Mouse (Mus musculus) heart, adult 2 months (tissue): ENCODE results near the gene Pet2. TPM values are rescaled to one million over a fixed set of nuclear protein-coding genes. Genes with fewer than 3 reads are reported as not detected.

Source experiments
- DNase-seq, 2 experiments: peaks; one replicate each; pipeline ENCODE4 v3.0.0; 2021
- H3K27ac ChIP-seq: fragments of 200-600 bp; 2 replicates; pipeline ENCODE4 v1.8.1; 2022
- H3K27me3 ChIP-seq: fragments of 200-500 bp; 2 replicates; pipeline ENCODE4 v1.6.1; 2012; ENCODE audit warnings: mild to moderate bottlenecking, low read length, inconsistent platforms, mixed read lengths; ENCODE audit not compliant: control insufficient read depth, insufficient read depth
- H3K36me3 ChIP-seq: fragments of 200-500 bp; 2 replicates; pipeline ENCODE4 v1.6.1; 2012; ENCODE audit warnings: low read length, inconsistent platforms; ENCODE audit not compliant: control insufficient read depth, insufficient read depth
- H3K4me1 ChIP-seq: fragments of 200-500 bp; 2 replicates; pipeline ENCODE4 v1.6.1; 2011; ENCODE audit warnings: low read length; ENCODE audit not compliant: control insufficient read depth, insufficient read depth
- H3K4me3 ChIP-seq: fragments of 200-600 bp; 2 replicates; pipeline ENCODE4 v1.8.1; 2022
- H3K79me2 ChIP-seq: fragments of 200-500 bp; replicated peaks from 2 replicates; pipeline ENCODE4 v1.6.1; 2012; ENCODE audit warnings: mild to moderate bottlenecking, inconsistent platforms, low read length, moderate library complexity, mixed read lengths; ENCODE audit not compliant: control insufficient read depth, insufficient read depth
- H3K9ac ChIP-seq: fragments of 200-500 bp; 2 replicates; pipeline ENCODE4 v1.6.1; 2012; ENCODE audit warnings: low read depth, mild to moderate bottlenecking, control low read depth, inconsistent platforms, low read length, mixed read lengths
- CTCF ChIP-seq: fragments of 200-600 bp; IDR thresholded peaks from 2 replicates; pipeline ENCODE4 v1.8.1; 2022; ENCODE audit warnings: antibody characterized with exemption, mild to moderate bottlenecking, moderate library complexity
- EP300 ChIP-seq: fragments of 200-500 bp; IDR thresholded peaks from 2 replicates; pipeline ENCODE4 v1.6.1; 2011; ENCODE audit warnings: low read depth, low read length, control low read depth; ENCODE audit not compliant: insufficient read depth
- POLR2A ChIP-seq: fragments of 200-500 bp; IDR thresholded peaks from 2 replicates; pipeline ENCODE4 v1.6.1; 2011; ENCODE audit warnings: mild to moderate bottlenecking, low read depth, low read length, control low read depth; ENCODE audit not compliant: insufficient read depth
- WGBS: fragments of 180-500 bp; shearing (Covaris S2); methylation state at CpG from one replicate; pipeline ENCODE4 v1.1.7; 2018; 5-methylcytosine and 5-hydroxymethylcytosine counted together
- intact Hi-C: fragments of 180-260 bp; cut with DNase I; formaldehyde crosslinking; loops from one replicate; pipeline ENCODE4 v1.15.1; 2025
- long read RNA-seq: library from polyadenylated mRNA; stranded (forward); transcript quantifications from one replicate; pipeline ENCODE4 v2.0.0, GENCODE M21; 2021
- polyA plus RNA-seq: library from polyadenylated mRNA; depleted of rRNA; stranded (reverse); fragments of >200 nt; gene quantifications from 2 replicates; pipeline ENCODE4 v1.2.3, GENCODE M21; 2012; rRNA removed
- total RNA-seq, 2 experiments: library from RNA; stranded (reverse); gene quantifications; 2 replicates each; pipeline ENCODE4 v1.2.3; 2021

Gene Pet2
- not detected for total RNA-seq
- polyA plus RNA-seq, result not detected in 2 replicates
- long read RNA-seq, result 0 reads

DNA sequence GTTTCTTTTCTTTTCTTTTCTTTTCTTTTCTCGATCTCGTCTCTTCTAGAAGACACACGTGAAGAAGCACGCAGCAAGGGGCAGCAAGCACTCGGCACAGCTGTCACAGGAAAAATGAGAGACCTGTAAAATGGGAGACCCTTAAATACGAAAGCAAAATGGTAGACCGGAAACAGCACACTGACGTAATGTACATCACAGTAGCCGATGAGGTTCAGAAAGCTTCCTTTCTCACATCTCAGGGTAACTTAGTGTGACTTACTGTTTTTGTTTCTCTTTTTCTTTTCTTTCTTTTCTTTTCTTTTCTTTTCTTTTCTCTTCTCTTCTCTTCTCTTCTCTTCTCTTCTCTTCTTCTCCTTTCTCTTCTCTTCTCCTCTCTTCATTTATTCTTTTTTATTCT lies at the start of gene Pet2:
Gene Pet2 (minus strand): TSS at position 101 of the 400 bp plus-strand sequence.
- no peak for DNase-seq
- H3K27me3 ChIP-seq, result no peaks in the 10 kb centered on the region
- no peak within 1 kb of the TSS for H3K4me3 ChIP-seq
- TF ChIP-seq EP300, result no peak
- TF ChIP-seq CTCF, result no peak
- no peak for TF ChIP-seq POLR2A
- H3K27ac ChIP-seq, result no peak within 1 kb of the TSS
- intact Hi-C loops, result no loop called here
- H3K79me2 ChIP-seq, result no peaks in the 10 kb centered on the region
- no peaks in the 10 kb centered on the region for H3K4me1 ChIP-seq
- 88% methylated on average over 9 of the region's 9 CpGs for WGBS
- H3K9ac ChIP-seq, result no peak within 1 kb of the TSS
- no peaks in the 10 kb centered on the region for H3K36me3 ChIP-seq
